Mouse (Mus musculus): ENCODE measurements around the gene Trim14. TPM values are rescaled to one million over a fixed set of nuclear protein-coding genes. Genes with fewer than 3 reads are reported as not detected.
A peak's percentile ranks its signal among the peaks of the same experiment; 100 is the strongest.

The Trim14 gene
- polyA plus RNA-seq, 1 experiment from 2014 or later = 5.2 TPM

- TF ChIP-seq EP300 (IDR thresholded peaks at IDR 0.05) = no peak
- no peak for TF ChIP-seq CTCF (IDR thresholded peaks at IDR 0.05)
- ATAC-seq = no peak
- DNase-seq (ENCODE audit: low spot score) = no peak
- Histone ChIP-seq H3K4me1 (ENCODE audit: insufficient read depth, low read depth, low read length) (peaks cover 9% of the 10 kb centered on the region; the same call in 1 of the 2 replicates), H3K9ac (replicated peaks; ENCODE audit: low read depth) (no peak overlapping the region), H3K4me3 (ENCODE audit: low read depth, low read length) (no peak overlapping the region), H3K4me2 (replicated peaks; ENCODE audit: low read depth, low read length) (no peak overlapping the region), H3K9me3 (ENCODE audit: low read length) (no peaks in the 10 kb centered on the region), H3K36me3 (ENCODE audit: insufficient read depth, low read length) (no peaks in the 10 kb centered on the region), H3K27ac (ENCODE audit: low read length) (no peak overlapping the region), H3K27me3 (replicated peaks; ENCODE audit: insufficient read depth, low read length) (peaks cover 8% of the 10 kb centered on the region; the same call in 1 of the 2 replicates)
- 71% methylated on average over 7 of the region's 7 CpGs for WGBS
These were observed 3.0 kb downstream of the Trim14 start for GRCm38 (mm10) chr4:46532926-46533325.

- H3K4me1 ChIP-seq (ENCODE audit: insufficient read depth, low read depth, low read length) = peaks cover 9% of the 10 kb centered on the region; the same call in 1 of the 2 replicates
- no peaks in the 10 kb centered on the region for H3K36me3 ChIP-seq (ENCODE audit: insufficient read depth, low read length)
- no peak overlapping the region for H3K27ac ChIP-seq (ENCODE audit: low read length)
- H3K27me3 ChIP-seq (replicated peaks; ENCODE audit: insufficient read depth, low read length) = peaks cover 8% of the 10 kb centered on the region; the same call in 1 of the 2 replicates
- no peak overlapping the region for H3K9ac ChIP-seq (replicated peaks; ENCODE audit: low read depth)
- no peak overlapping the region for H3K4me2 ChIP-seq (replicated peaks; ENCODE audit: low read depth, low read length)
- no peak for TF ChIP-seq CTCF (IDR thresholded peaks at IDR 0.05)
- TF ChIP-seq EP300 (IDR thresholded peaks at IDR 0.05) = no peak
- ATAC-seq (no peak), DNase-seq (ENCODE audit: low spot score) (no peak)
- H3K9me3 ChIP-seq (ENCODE audit: low read length) = no peaks in the 10 kb centered on the region
- H3K4me3 ChIP-seq (ENCODE audit: low read depth, low read length) = no peak overlapping the region
- WGBS = 61% methylated on average over 2 of the region's 2 CpGs
These were observed 3.4 kb downstream of the Trim14 start for GRCm38 (mm10) chr4:46532511-46532910.

GRCm38 (mm10) chr4:46529722-46530121, 6.2 kb downstream of the Trim14 start:
- no peak for TF ChIP-seq EP300 (IDR thresholded peaks at IDR 0.05)
- no peak for TF ChIP-seq CTCF (IDR thresholded peaks at IDR 0.05)
- no peaks in the 10 kb centered on the region for H3K36me3 ChIP-seq (ENCODE audit: insufficient read depth, low read length)
- no peaks in the 10 kb centered on the region for H3K9me3 ChIP-seq (ENCODE audit: low read length)
- H3K27me3 ChIP-seq (replicated peaks; ENCODE audit: insufficient read depth, low read length) = no peaks in the 10 kb centered on the region
- H3K4me2 ChIP-seq (replicated peaks; ENCODE audit: low read depth, low read length) = no peak overlapping the region
- H3K4me1 ChIP-seq (ENCODE audit: insufficient read depth, low read depth, low read length) = peaks cover 9% of the 10 kb centered on the region; the same call in 1 of the 2 replicates
- 63% methylated on average over 7 of the region's 7 CpGs for WGBS
- H3K27ac ChIP-seq (ENCODE audit: low read length) = no peak overlapping the region
- ATAC-seq = no peak
- H3K4me3 ChIP-seq (ENCODE audit: low read depth, low read length) = no peak overlapping the region
- H3K9ac ChIP-seq (replicated peaks; ENCODE audit: low read depth) = no peak overlapping the region
- DNase-seq (ENCODE audit: low spot score) = no peak

- DNase-seq (ENCODE audit: low spot score) (peak; percentile 68), ATAC-seq (peak; percentile 78)
- peak overlapping the region; percentile 70 for H3K4me2 ChIP-seq (replicated peaks; ENCODE audit: low read depth, low read length)
- H3K4me1 ChIP-seq (ENCODE audit: insufficient read depth, low read depth, low read length) = peaks cover 4% of the 10 kb centered on the region; the same call in 1 of the 2 replicates
- TF ChIP-seq CTCF (IDR thresholded peaks at IDR 0.05) (no peak), EP300 (IDR thresholded peaks at IDR 0.05) (no peak)
- no peaks in the 10 kb centered on the region for H3K9me3 ChIP-seq (ENCODE audit: low read length)
- WGBS = 1% methylated on average over 7 of the region's 7 CpGs
- 0 out of 2 replicates have a peak overlapping the region, but pooled peaks have one; percentile 9 for H3K9ac ChIP-seq (replicated peaks; ENCODE audit: low read depth)
- H3K36me3 ChIP-seq (ENCODE audit: insufficient read depth, low read length) = no peaks in the 10 kb centered on the region
- peak overlapping the region; percentile 35 for H3K4me3 ChIP-seq (ENCODE audit: low read depth, low read length)
- no peaks in the 10 kb centered on the region for H3K27me3 ChIP-seq (replicated peaks; ENCODE audit: insufficient read depth, low read length)
- H3K27ac ChIP-seq (ENCODE audit: low read length) = no peak overlapping the region
These were observed 8.4 kb downstream of the Trim14 start for GRCm38 (mm10) chr4:46527558-46527926.

DNA sequence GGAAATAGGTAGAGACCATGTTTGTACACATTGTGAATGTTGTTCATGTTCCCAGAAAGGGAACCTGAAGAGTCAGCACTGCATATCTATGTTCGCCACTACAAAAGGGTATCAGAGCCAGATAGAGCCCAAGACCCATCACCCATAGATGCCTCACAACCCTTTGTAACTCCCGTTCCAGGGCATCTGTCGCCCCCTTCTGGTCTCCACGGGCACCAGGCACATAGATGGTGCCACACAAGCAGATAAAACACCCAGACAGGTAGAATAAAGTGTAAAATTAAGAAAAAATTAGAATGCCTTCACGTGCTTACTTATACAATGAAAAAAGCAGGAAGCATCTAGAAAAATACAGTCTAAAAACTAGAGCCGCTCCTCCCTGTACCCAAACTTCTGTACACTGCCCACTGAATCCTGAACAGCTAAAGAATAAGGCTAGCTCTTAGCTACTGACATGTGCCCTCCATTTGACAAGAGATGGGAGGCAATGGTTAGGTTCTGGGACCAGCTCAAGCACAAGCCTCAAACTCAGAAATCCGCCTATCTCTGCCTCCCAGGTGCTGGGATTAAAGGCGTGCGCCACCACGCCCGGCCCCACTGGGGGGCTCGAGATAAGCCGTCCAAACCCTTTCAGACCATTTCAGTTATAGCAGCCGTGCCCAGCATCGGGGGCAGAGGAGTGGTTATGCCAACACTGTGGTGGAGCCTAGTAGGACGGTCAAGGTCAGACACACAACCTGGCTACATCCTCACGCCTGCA, 9.0 kb downstream of the Trim14 start:
- H3K36me3 ChIP-seq (ENCODE audit: insufficient read depth, low read length) = no peaks in the 10 kb centered on the region
- H3K4me2 ChIP-seq (replicated peaks; ENCODE audit: low read depth, low read length) = peak overlapping the region; percentile 70
- 30% methylated on average over 17 of the region's 17 CpGs for WGBS
- DNase-seq (ENCODE audit: low spot score) (peak; percentile 34), ATAC-seq (peak; percentile 54)
- no peaks in the 10 kb centered on the region for H3K27me3 ChIP-seq (replicated peaks; ENCODE audit: insufficient read depth, low read length)
- no peak overlapping the region for H3K27ac ChIP-seq (ENCODE audit: low read length)
- H3K9me3 ChIP-seq (ENCODE audit: low read length) = no peaks in the 10 kb centered on the region
- 0 out of 2 replicates have a peak overlapping the region, but pooled peaks have one; percentile 9 for H3K9ac ChIP-seq (replicated peaks; ENCODE audit: low read depth)
- TF ChIP-seq CTCF (IDR thresholded peaks at IDR 0.05) = peak; percentile 70
- TF ChIP-seq EP300 (IDR thresholded peaks at IDR 0.05) = no peak
- peaks cover 4% of the 10 kb centered on the region; the same call in 1 of the 2 replicates for H3K4me1 ChIP-seq (ENCODE audit: insufficient read depth, low read depth, low read length)
- peak overlapping the region; percentile 35 for H3K4me3 ChIP-seq (ENCODE audit: low read depth, low read length)

- no peak for ATAC-seq
- WGBS = 86% methylated on average over 3 of the region's 3 CpGs
- H3K9ac ChIP-seq (replicated peaks; ENCODE audit: low read depth) = no peak overlapping the region
These were observed 9.7 kb downstream of the Trim14 start for GRCm38 (mm10) chr4:46526226-46526625.

More at GRCm38 (mm10) chr4:46526226-46526625, 9.7 kb downstream of the Trim14 start:
- no peak for DNase-seq (ENCODE audit: low spot score)
- no peaks in the 10 kb centered on the region for H3K36me3 ChIP-seq (ENCODE audit: insufficient read depth, low read length)
- no peak overlapping the region for H3K4me3 ChIP-seq (ENCODE audit: low read depth, low read length)
- no peak for TF ChIP-seq CTCF (IDR thresholded peaks at IDR 0.05)
- TF ChIP-seq EP300 (IDR thresholded peaks at IDR 0.05) = no peak
- H3K27me3 ChIP-seq (replicated peaks; ENCODE audit: insufficient read depth, low read length) = no peaks in the 10 kb centered on the region
- no peak overlapping the region for H3K4me2 ChIP-seq (replicated peaks; ENCODE audit: low read depth, low read length)
- no peaks in the 10 kb centered on the region for H3K9me3 ChIP-seq (ENCODE audit: low read length)
- no peak overlapping the region for H3K27ac ChIP-seq (ENCODE audit: low read length)
- peaks cover 4% of the 10 kb centered on the region; the same call in 1 of the 2 replicates for H3K4me1 ChIP-seq (ENCODE audit: insufficient read depth, low read depth, low read length)
